Mouse (Mus musculus) hindbrain, embryonic 15.5 days (tissue): ENCODE data around the gene Cstf1. TPM values are rescaled to one million over a fixed set of nuclear protein-coding genes. Genes with fewer than 3 reads are reported as not detected.

Source experiments
- ATAC-seq: fragments of 200-750 bp; cut with Nextera tagmentation; 2 replicates; pipeline ENCODE4 v1.8.0; 2017; ENCODE audit warnings: low read depth, moderate number of reproducible peaks, moderate TSS enrichment; ENCODE audit not compliant: low FRiP score
- H3K27ac ChIP-seq: fragments of 300-500 bp; sonication (generic); replicated peaks from 2 replicates; pipeline ENCODE4 v1.5.1; 2015; ENCODE audit warnings: mild to moderate bottlenecking, inconsistent platforms
- H3K27me3 ChIP-seq: fragments of 300-500 bp; sonication (generic); 2 replicates; pipeline ENCODE4 v1.6.1; 2015; ENCODE audit warnings: control low read depth, inconsistent platforms
- H3K36me3 ChIP-seq: fragments of 300-500 bp; sonication (generic); 2 replicates; pipeline ENCODE4 v1.6.1; 2015; ENCODE audit warnings: control low read depth, inconsistent platforms
- H3K4me1 ChIP-seq: fragments of 300-500 bp; sonication (generic); replicated peaks from 2 replicates; pipeline ENCODE4 v1.6.1; 2015; ENCODE audit warnings: control low read depth, inconsistent platforms
- H3K4me2 ChIP-seq: fragments of 300-500 bp; sonication (generic); 2 replicates; pipeline ENCODE4 v1.6.1; 2015; ENCODE audit warnings: moderate library complexity, mild to moderate bottlenecking, inconsistent platforms
- H3K4me3 ChIP-seq: fragments of 300-500 bp; sonication (generic); 2 replicates; pipeline ENCODE4 v1.5.1; 2015; ENCODE audit warnings: mild to moderate bottlenecking, inconsistent platforms
- H3K9ac ChIP-seq: fragments of 300-500 bp; sonication (generic); 2 replicates; pipeline ENCODE4 v1.6.1; 2015; ENCODE audit warnings: inconsistent platforms
- H3K9me3 ChIP-seq: fragments of 300-500 bp; sonication (generic); 2 replicates; pipeline ENCODE4 v1.6.1; 2016; ENCODE audit warnings: control low read depth, inconsistent platforms
- WGBS: fragments of 180-500 bp; shearing (Covaris S2); methylation state at CpG from one replicate; pipeline ENCODE4 v1.1.7; 2015; 5-methylcytosine and 5-hydroxymethylcytosine counted together
- polyA plus RNA-seq: library from polyadenylated mRNA; unstranded; fragments of >200 nt; fragmentation: Nextera tagmentation; extraction: Ambion mirVana; gene quantifications from 2 replicates; pipeline ENCODE4 v1.2.1, GENCODE M21; 2015

The Cstf1 gene
- polyA plus RNA-seq, 1 experiment from 2014 or later = 22.4 TPM

GRCm38 (mm10) chr2:172346933-172347611 is 23.4 kb upstream of the Cstf1 start:
- Histone ChIP-seq H3K4me3 (peak overlapping the region; percentile 57; the same call in 1 of the 2 replicates), H3K4me1 (peaks cover 32% of the 10 kb centered on the region), H3K27ac (no peak overlapping the region), H3K9ac (no peak overlapping the region), H3K27me3 (no peaks in the 10 kb centered on the region), H3K9me3 (no peaks in the 10 kb centered on the region), H3K36me3 (no peaks in the 10 kb centered on the region), H3K4me2 (peak overlapping the region; percentile 97)
- 60% methylated on average over 8 of the region's 8 CpGs for WGBS
- ATAC-seq = no peak

- Histone ChIP-seq H3K4me3 (no peak overlapping the region), H3K9me3 (no peaks in the 10 kb centered on the region), H3K36me3 (no peaks in the 10 kb centered on the region), H3K27ac (peak overlapping the region; percentile 49), H3K4me2 (0 out of 2 replicates have a peak overlapping the region, but pooled peaks have one; percentile 3), H3K27me3 (no peaks in the 10 kb centered on the region), H3K4me1 (peaks cover 43% of the 10 kb centered on the region), H3K9ac (no peak overlapping the region)
- ATAC-seq = no peak
- 43% methylated on average over 3 of the region's 3 CpGs for WGBS
Observed at GRCm38 (mm10) chr2:172348297-172348950, 22.1 kb upstream of the Cstf1 start.

GRCm38 (mm10) chr2:172349776-172350175 is 20.7 kb upstream of the Cstf1 start:
- peaks cover 42% of the 10 kb centered on the region for H3K4me1 ChIP-seq
- no peak overlapping the region for H3K4me3 ChIP-seq
- H3K9ac ChIP-seq = no peak overlapping the region
- no peak overlapping the region for H3K4me2 ChIP-seq
- H3K36me3 ChIP-seq = no peaks in the 10 kb centered on the region
- H3K9me3 ChIP-seq = no peaks in the 10 kb centered on the region
- no peak for ATAC-seq
- H3K27ac ChIP-seq = no peak overlapping the region
- WGBS = 80% methylated on average over 14 of the region's 14 CpGs
- H3K27me3 ChIP-seq = no peaks in the 10 kb centered on the region

GRCm38 (mm10) chr2:172350773-172351172 is 19.7 kb upstream of the Cstf1 start:
- Histone ChIP-seq H3K27me3 (no peaks in the 10 kb centered on the region), H3K9ac (no peak overlapping the region), H3K4me2 (no peak overlapping the region), H3K9me3 (no peaks in the 10 kb centered on the region), H3K36me3 (no peaks in the 10 kb centered on the region), H3K4me3 (no peak overlapping the region), H3K27ac (no peak overlapping the region), H3K4me1 (peaks cover 37% of the 10 kb centered on the region)
- 79% methylated on average over 8 of the region's 8 CpGs for WGBS
- ATAC-seq = no peak

GRCm38 (mm10) chr2:172353218-172353617 is 17.3 kb upstream of the Cstf1 start:
- H3K4me2 ChIP-seq = no peak overlapping the region
- H3K9ac ChIP-seq = no peak overlapping the region
- peaks cover 24% of the 10 kb centered on the region for H3K4me1 ChIP-seq
- H3K4me3 ChIP-seq = no peak overlapping the region
- H3K27me3 ChIP-seq = no peaks in the 10 kb centered on the region
- H3K27ac ChIP-seq = no peak overlapping the region; the same call in 1 of the 2 replicates
- 40% methylated on average over 9 of the region's 9 CpGs for WGBS
- no peak for ATAC-seq
- H3K9me3 ChIP-seq = no peaks in the 10 kb centered on the region
- H3K36me3 ChIP-seq = no peaks in the 10 kb centered on the region

GRCm38 (mm10) chr2:172354761-172355160 is 15.7 kb upstream of the Cstf1 start:
- H3K9me3 ChIP-seq = no peaks in the 10 kb centered on the region

GRCm38 (mm10) chr2:172355833-172356232 is 14.6 kb upstream of the Cstf1 start:
- ATAC-seq = no peak
- H3K27me3 ChIP-seq = no peaks in the 10 kb centered on the region
- peaks cover 14% of the 10 kb centered on the region for H3K4me1 ChIP-seq
- no peaks in the 10 kb centered on the region for H3K9me3 ChIP-seq
- no peak overlapping the region for H3K27ac ChIP-seq
- no peak overlapping the region for H3K4me2 ChIP-seq
- 77% methylated on average over 5 of the region's 5 CpGs for WGBS
- H3K9ac ChIP-seq = no peak overlapping the region
- no peaks in the 10 kb centered on the region for H3K36me3 ChIP-seq
- no peak overlapping the region for H3K4me3 ChIP-seq

More at GRCm38 (mm10) chr2:172354761-172355160, 15.7 kb upstream of the Cstf1 start:
- H3K36me3 ChIP-seq = no peaks in the 10 kb centered on the region
- no peak overlapping the region for H3K4me3 ChIP-seq
- H3K27ac ChIP-seq = no peak overlapping the region
- ATAC-seq = no peak
- H3K4me2 ChIP-seq = no peak overlapping the region
- 50% methylated on average over 9 of the region's 9 CpGs for WGBS
- no peaks in the 10 kb centered on the region for H3K27me3 ChIP-seq
- H3K4me1 ChIP-seq = peaks cover 14% of the 10 kb centered on the region
- H3K9ac ChIP-seq = no peak overlapping the region

GRCm38 (mm10) chr2:172363176-172363575 is 7.3 kb upstream of the Cstf1 start:
- Histone ChIP-seq H3K4me3 (no peak overlapping the region), H3K27me3 (no peaks in the 10 kb centered on the region), H3K9me3 (no peaks in the 10 kb centered on the region), H3K9ac (no peak overlapping the region), H3K4me1 (0 out of 2 replicates have a peak, but pooled peaks cover 6% of the 10 kb centered on the region), H3K36me3 (peaks cover 3% of the 10 kb centered on the region; the same call in 1 of the 2 replicates), H3K4me2 (no peak overlapping the region), H3K27ac (no peak overlapping the region)
- 90% methylated on average over 7 of the region's 7 CpGs for WGBS
- no peak for ATAC-seq

- no peaks in the 10 kb centered on the region for H3K27me3 ChIP-seq
- peaks cover 26% of the 10 kb centered on the region for H3K36me3 ChIP-seq
- H3K9me3 ChIP-seq = no peaks in the 10 kb centered on the region
- peak overlapping the region; percentile 81 for H3K4me3 ChIP-seq
- H3K4me2 ChIP-seq = peak overlapping the region; percentile 72
- ATAC-seq = no peak
- peak overlapping the region; percentile 85 for H3K9ac ChIP-seq
- H3K27ac ChIP-seq = peak overlapping the region; percentile 92
- H3K4me1 ChIP-seq = peaks cover 24% of the 10 kb centered on the region
- under 1% methylated on average over 11 of the region's 11 CpGs for WGBS
Observed at GRCm38 (mm10) chr2:172371258-172371657, 777 bp downstream of the Cstf1 start.

GRCm38 (mm10) chr2:172376551-172376950 is 6.1 kb downstream of the Cstf1 start:
- no peaks in the 10 kb centered on the region for H3K9me3 ChIP-seq
- no peak overlapping the region for H3K9ac ChIP-seq
- no peak overlapping the region for H3K4me2 ChIP-seq
- no peaks in the 10 kb centered on the region for H3K27me3 ChIP-seq
- 94% methylated on average over 4 of the region's 4 CpGs for WGBS
- no peak overlapping the region for H3K27ac ChIP-seq
- H3K4me1 ChIP-seq = peaks cover 6% of the 10 kb centered on the region
- H3K4me3 ChIP-seq = no peak overlapping the region
- peaks cover 76% of the 10 kb centered on the region for H3K36me3 ChIP-seq
- ATAC-seq = no peak

GRCm38 (mm10) chr2:172376999-172377515 is 6.6 kb downstream of the Cstf1 start:
- Histone ChIP-seq H3K4me3 (no peak overlapping the region), H3K36me3 (peaks cover 81% of the 10 kb centered on the region), H3K4me2 (no peak overlapping the region), H3K27ac (no peak overlapping the region), H3K9ac (no peak overlapping the region), H3K9me3 (no peaks in the 10 kb centered on the region), H3K4me1 (peaks cover 1% of the 10 kb centered on the region), H3K27me3 (no peaks in the 10 kb centered on the region)
- 85% methylated on average over 5 of the region's 5 CpGs for whole genome bisulfite sequencing
- ATAC-seq = no peak

GRCm38 (mm10) chr2:172378332-172378731 is 7.9 kb downstream of the Cstf1 start:
- Histone ChIP-seq H3K27me3 (no peaks in the 10 kb centered on the region), H3K9ac (no peak overlapping the region), H3K4me2 (no peak overlapping the region), H3K27ac (no peak overlapping the region), H3K4me1 (no peaks in the 10 kb centered on the region), H3K4me3 (no peak overlapping the region), H3K36me3 (peaks cover 78% of the 10 kb centered on the region), H3K9me3 (no peaks in the 10 kb centered on the region)
- WGBS = 73% methylated on average over 7 of the region's 7 CpGs
- no peak for ATAC-seq
